Mouse (Mus musculus) hindbrain, embryonic 10.5 days (tissue): Measurements from ENCODE around the gene Cnfn. TPM values are rescaled to one million over a fixed set of nuclear protein-coding genes. Genes with fewer than 3 reads are reported as not detected.
A peak's percentile ranks its signal among the peaks of the same experiment; 100 is the strongest.
"Not testable (repeated sequence)": the region's sequence is repeated elsewhere in the genome, so short reads cannot be mapped to it uniquely, and the experiment has no call there.

Experiments
- DNase-seq: peaks from one replicate; pipeline ENCODE4 v3.0.0-alpha.2; 2017; ENCODE audit warnings: low spot score
- H3K27ac ChIP-seq: fragments of 300-500 bp; sonication (generic); 2 replicates; pipeline ENCODE4 v1.5.1; 2016; ENCODE audit warnings: mild to moderate bottlenecking, moderate library complexity
- H3K27me3 ChIP-seq: fragments of 300-500 bp; sonication (generic); 2 replicates; pipeline ENCODE4 v1.6.1; 2016; ENCODE audit warnings: mild to moderate bottlenecking; ENCODE audit not compliant: poor library complexity, insufficient read depth, severe bottlenecking
- H3K36me3 ChIP-seq: fragments of 300-500 bp; sonication (generic); 2 replicates; pipeline ENCODE4 v1.6.1; 2016; ENCODE audit warnings: mild to moderate bottlenecking, moderate library complexity
- H3K4me1 ChIP-seq: fragments of 300-500 bp; sonication (generic); replicated peaks from 2 replicates; pipeline ENCODE4 v1.6.1; 2016; ENCODE audit warnings: mild to moderate bottlenecking
- H3K4me3 ChIP-seq: fragments of 300-500 bp; sonication (generic); 2 replicates; pipeline ENCODE4 v1.5.1; 2016; ENCODE audit warnings: mild to moderate bottlenecking, moderate library complexity
- H3K9me3 ChIP-seq: fragments of 300-500 bp; sonication (generic); 2 replicates; pipeline ENCODE4 v1.6.1; 2016; ENCODE audit warnings: mild to moderate bottlenecking, moderate library complexity
- WGBS: fragments of 180-500 bp; shearing (Covaris S2); methylation state at CpG from one replicate; pipeline ENCODE4 v1.1.7; 2016; 5-methylcytosine and 5-hydroxymethylcytosine counted together
- polyA plus RNA-seq: library from polyadenylated mRNA; unstranded; fragments of >200 nt; fragmentation: Nextera tagmentation; extraction: Ambion mirVana; gene quantifications from 2 replicates; pipeline ENCODE4 v1.2.1, GENCODE M21; 2016

Cnfn gene
- polyA plus RNA-seq, 1 experiment from 2014 or later, result not detected

GRCm38 (mm10) chr7:25326233-25326632 is 43.3 kb downstream of the Cnfn start:
- Histone ChIP-seq H3K9me3 (no peaks in the 10 kb centered on the region), H3K27ac (peak overlapping the region; percentile 29; the same call in 1 of the 2 replicates), H3K4me1 (peaks cover 13% of the 10 kb centered on the region), H3K36me3 (peaks cover 53% of the 10 kb centered on the region), H3K27me3 (no peaks in the 10 kb centered on the region), H3K4me3 (no peak overlapping the region)
- DNase-seq, result no peak
- 90% methylated on average over 8 of the region's 8 CpGs for WGBS

GRCm38 (mm10) chr7:25325431-25325830 is 44.1 kb downstream of the Cnfn start:
- not testable (repeated sequence) for DNase-seq

GRCm38 (mm10) chr7:25323219-25323618 is 46.3 kb downstream of the Cnfn start:
- Histone ChIP-seq H3K36me3 (peaks cover 31% of the 10 kb centered on the region), H3K4me3 (no peak overlapping the region), H3K27ac (no peak overlapping the region), H3K27me3 (no peaks in the 10 kb centered on the region), H3K9me3 (no peaks in the 10 kb centered on the region), H3K4me1 (peaks cover 23% of the 10 kb centered on the region)
- WGBS, result 87% methylated on average over 2 of the region's 2 CpGs
- DNase-seq, result no peak

More at GRCm38 (mm10) chr7:25325431-25325830, 44.1 kb downstream of the Cnfn start:
- H3K4me1 ChIP-seq, result peaks cover 16% of the 10 kb centered on the region
- H3K27me3 ChIP-seq, H3K9me3 ChIP-seq, H3K27ac ChIP-seq, H3K4me3 ChIP-seq: not testable (repeated sequence)
- 89% methylated on average over 6 of the region's 6 CpGs for WGBS
- peaks cover 47% of the 10 kb centered on the region for H3K36me3 ChIP-seq

- DNase-seq, result peak; percentile 76
- Histone ChIP-seq H3K4me1 (peaks cover 35% of the 10 kb centered on the region), H3K27ac (peak overlapping the region; percentile 88), H3K36me3 (peaks cover 21% of the 10 kb centered on the region), H3K27me3 (no peaks in the 10 kb centered on the region), H3K9me3 (no peaks in the 10 kb centered on the region), H3K4me3 (peak overlapping the region; percentile 34)
- WGBS, result 3% methylated on average over 6 of the region's 6 CpGs
Observed at GRCm38 (mm10) chr7:25322058-25322484, 47.5 kb downstream of the Cnfn start.

Other genes with a start within 250 kb of the Cnfn start
- gene Pou2f2, start 190.0 kb downstream of the Cnfn start, polyA plus RNA-seq, result 19.3 and 41.0 TPM in 2 replicates
- 10.2 and 11.2 TPM in 2 replicates for gene Dedd2, start 149.1 kb downstream of the Cnfn start, polyA plus RNA-seq
- gene Zfp526, start 148.3 kb downstream of the Cnfn start, polyA plus RNA-seq, result 2.5 and 3.0 TPM in 2 replicates
- gene Gsk3a, start 131.9 kb downstream of the Cnfn start, polyA plus RNA-seq, result 11.6 and 12.5 TPM in 2 replicates
- 8.0 and 8.6 TPM in 2 replicates for gene Erf, start 119.0 kb downstream of the Cnfn start, polyA plus RNA-seq
- 23.2 and 23.5 TPM in 2 replicates for gene Cic, start 102.0 kb downstream of the Cnfn start, polyA plus RNA-seq
- gene Pafah1b3, start 71.7 kb downstream of the Cnfn start, polyA plus RNA-seq, result 271 and 384 TPM in 2 replicates
- gene Prr19, start 68.3 kb downstream of the Cnfn start, polyA plus RNA-seq, result 1.2 and 2.1 TPM in 2 replicates
- gene Tmem145, start 63.6 kb downstream of the Cnfn start, polyA plus RNA-seq, result 2.5 and 9.1 TPM in 2 replicates
- 16.5 and 18.2 TPM in 2 replicates for gene Megf8, start 52.6 kb downstream of the Cnfn start, polyA plus RNA-seq
- 6.0 and 8.6 TPM in 2 replicates for gene Lipe, start 29.0 kb upstream of the Cnfn start, polyA plus RNA-seq
- 0.45 and 0.63 TPM in 2 replicates for gene Cxcl17, start 43.2 kb upstream of the Cnfn start, polyA plus RNA-seq
- gene Ceacam1, start 107.9 kb upstream of the Cnfn start, polyA plus RNA-seq, result 0.92 and 2.2 TPM in 2 replicates
- gene Ceacam2, start 170.1 kb upstream of the Cnfn start, polyA plus RNA-seq, result not detected in 2 replicates
- gene Erich4, start 246.2 kb upstream of the Cnfn start, polyA plus RNA-seq, result not detected in 2 replicates
- gene Dmac2, start 249.7 kb upstream of the Cnfn start, polyA plus RNA-seq, result 26.3 and 29.6 TPM in 2 replicates